Mouse (Mus musculus): ENCODE results near the gene Cers2.

- no peak for TF ChIP-seq CTCF (IDR thresholded peaks at IDR 0.05; ENCODE audit: extremely low read depth, insufficient read depth, insufficient read length, insufficient replicate concordance)
- TF ChIP-seq POLR2A (IDR thresholded peaks at IDR 0.05; ENCODE audit: low read depth, low read length) = no peak
Measured at GRCm38 (mm10) chr3:95318548-95318947, 4.0 kb downstream of the Cers2 start.

Data from spleen, adult 2 months (tissue).